Mouse (Mus musculus) mature B cell (primary cell): ENCODE data around the gene Mrpl53.

Experiments used
- in situ Hi-C: fragments of 300-500 bp; cut with MboI; formaldehyde crosslinking; loops from 2 replicates; pipeline ENCODE4 v1.14.3; 2019

Gene Mrpl53

GRCm38 (mm10) chr6:83092416-83093127 is 16.3 kb upstream of the Mrpl53 start:
- in situ Hi-C loops, result no loop called here

GRCm38 (mm10) chr6:83095968-83096367 is 12.9 kb upstream of the Mrpl53 start:
- in situ Hi-C loops, result no loop called here

GRCm38 (mm10) chr6:83098411-83098810 is 10.4 kb upstream of the Mrpl53 start:
- in situ Hi-C loops, result no loop called here

- in situ Hi-C loops, result no loop called here
Observed at GRCm38 (mm10) chr6:83101316-83101687, 7.5 kb upstream of the Mrpl53 start, which contains the start of the genes Ccdc142 and Gm42688. Gene Ccdc142, plus strand, starts transcription at chr6:83101601. Gene Gm42688, plus strand, starts transcription at chr6:83101617.

GRCm38 (mm10) chr6:83101688-83102556 is 6.9 kb upstream of the Mrpl53 start:
- in situ Hi-C loops, result no loop called here

GRCm38 (mm10) chr6:83103130-83103650 is 5.7 kb upstream of the Mrpl53 start:
- in situ Hi-C loops, result no loop called here

- in situ Hi-C loops, result no loop called here
Observed at GRCm38 (mm10) chr6:83104158-83104557, 4.7 kb upstream of the Mrpl53 start.

- in situ Hi-C loops, result no loop called here
Observed at GRCm38 (mm10) chr6:83107566-83108400, 1.1 kb upstream of the Mrpl53 start.

GRCm38 (mm10) chr6:83111510-83112136 is 2.8 kb downstream of the Mrpl53 start:
- in situ Hi-C loops, result no loop called here

GRCm38 (mm10) chr6:83115011-83115671 is 6.3 kb downstream of the Mrpl53 start, which contains the start of gene Mogs:
Gene Mogs, plus strand, starts transcription at chr6:83115496.
- in situ Hi-C loops, result no loop called here

- in situ Hi-C loops, result no loop called here
Observed at GRCm38 (mm10) chr6:83115682-83116372, 7.0 kb downstream of the Mrpl53 start.

- in situ Hi-C loops, result no loop called here
Observed at GRCm38 (mm10) chr6:83116373-83117164, 7.7 kb downstream of the Mrpl53 start.

- in situ Hi-C loops, result no loop called here
Observed at GRCm38 (mm10) chr6:83117165-83117438, 8.3 kb downstream of the Mrpl53 start.

- in situ Hi-C loops, result no loop called here
Observed at GRCm38 (mm10) chr6:83117616-83118015, 8.8 kb downstream of the Mrpl53 start.

- in situ Hi-C loops, result no loop called here
Observed at GRCm38 (mm10) chr6:83118369-83118768, 9.5 kb downstream of the Mrpl53 start.

GRCm38 (mm10) chr6:83118825-83119733 is 10.2 kb downstream of the Mrpl53 start:
- in situ Hi-C loops, result no loop called here

GRCm38 (mm10) chr6:83119734-83120051 is 10.9 kb downstream of the Mrpl53 start:
- in situ Hi-C loops, result loop anchor here (5.0 kb wide), 1 partner anchor 43 kb away; no protein-coding TSS in a partner anchor
